Mouse (Mus musculus) activated CD4-positive, CD25-positive, alpha-beta regulatory T cell, adult 9 weeks (primary cell): ENCODE results near the gene Cgn. TPM values are rescaled to one million over a fixed set of nuclear protein-coding genes. Genes with fewer than 3 reads are reported as not detected.

Experiments used
- polyA plus RNA-seq: library from polyadenylated mRNA; unstranded; fragments of 100-300 nt; shearing (Covaris generic); gene quantifications from one replicate; pipeline ENCODE4 v1.2.1, GENCODE M21; 2017

Gene Cgn
- not detected for polyA plus RNA-seq

GRCm38 (mm10) chr3:94786367-94786835 lies at the start of gene Cgn:
Gene Cgn, minus strand, starts transcription at chr3:94786492.

Other genes with a start within 250 kb of the Cgn start
- 11.7 TPM for gene Snx27, start 203.8 kb downstream of the Cgn start, polyA plus RNA-seq
- not detected for gene Gm10972, start 143.4 kb downstream of the Cgn start, polyA plus RNA-seq
- gene Tuft1, start 127.6 kb downstream of the Cgn start, polyA plus RNA-seq, result 4.2 TPM
- gene Selenbp2, start 92.9 kb downstream of the Cgn start, polyA plus RNA-seq, result not detected
- 17.9 TPM for gene Pogz, start 51.1 kb upstream of the Cgn start, polyA plus RNA-seq
- gene Psmb4, start 100.5 kb upstream of the Cgn start, polyA plus RNA-seq, result 382 TPM
- 4.7 TPM for gene Selenbp1, start 146.6 kb upstream of the Cgn start, polyA plus RNA-seq
- 22.5 TPM for gene Rfx5, start 167.6 kb upstream of the Cgn start, polyA plus RNA-seq
- 17.3 TPM for gene Pi4kb, start 188.2 kb upstream of the Cgn start, polyA plus RNA-seq
- gene Zfp687, start 229.0 kb upstream of the Cgn start, polyA plus RNA-seq, result 84.8 TPM